Mouse (Mus musculus): ENCODE results near the gene Gcsam.

GRCm38 (mm10) chr16:45610267-45610666 is at the start of gene Gcsam:
- TF ChIP-seq CTCF (IDR thresholded peaks at IDR 0.05; ENCODE audit: low read depth) (no peak), EP300 (IDR thresholded peaks at IDR 0.05; ENCODE audit: low read depth) (no peak)
